Mouse (Mus musculus) embryonic facial prominence, embryonic 10.5 days (tissue): ENCODE measurements at regions not wholly inside any gene's neighbourhood (a gene's known extent, or its start where the extent isn't known, plus 50 kb on each side); places are given as distances from the start of the nearest gene placed in this dataset.
"Not testable (repeated sequence)": the region's sequence is repeated elsewhere in the genome, so short reads cannot be mapped to it uniquely, and the experiment has no call there.

Source experiments
- DNase-seq: peaks from one replicate; pipeline ENCODE4 v3.0.0-alpha.2; 2017; ENCODE audit warnings: low spot score
- H3K27ac ChIP-seq: fragments of 300-500 bp; sonication (generic); replicated peaks from 2 replicates; pipeline ENCODE4 v1.5.1; 2016; ENCODE audit warnings: mild to moderate bottlenecking
- H3K27me3 ChIP-seq: fragments of 300-500 bp; sonication (generic); replicated peaks from 2 replicates; pipeline ENCODE4 v1.6.1; 2016; ENCODE audit warnings: low read depth, mild to moderate bottlenecking; ENCODE audit not compliant: poor library complexity, severe bottlenecking
- H3K36me3 ChIP-seq: fragments of 300-500 bp; sonication (generic); replicated peaks from 2 replicates; pipeline ENCODE4 v1.6.1; 2016; ENCODE audit warnings: mild to moderate bottlenecking, moderate library complexity
- H3K4me1 ChIP-seq: fragments of 300-500 bp; sonication (generic); 2 replicates; pipeline ENCODE4 v1.6.1; 2016
- H3K4me3 ChIP-seq: fragments of 300-500 bp; sonication (generic); 2 replicates; pipeline ENCODE4 v1.5.1; 2016; ENCODE audit warnings: mild to moderate bottlenecking, moderate library complexity
- H3K9me3 ChIP-seq: fragments of 300-500 bp; sonication (generic); 2 replicates; pipeline ENCODE4 v1.6.1; 2016; ENCODE audit warnings: mild to moderate bottlenecking
- whole genome bisulfite sequencing: fragments of 180-500 bp; shearing (Covaris S2); methylation state at CpG from one replicate; pipeline ENCODE4 v1.1.7; 2016; 5-methylcytosine and 5-hydroxymethylcytosine counted together

- Histone ChIP-seq H3K4me3 (peak overlapping the region; percentile 40), H3K9me3 (no peaks in the 10 kb centered on the region), H3K4me1 (peaks cover 21% of the 10 kb centered on the region), H3K27me3 (peaks cover 35% of the 10 kb centered on the region), H3K27ac (no peak overlapping the region), H3K36me3 (no peaks in the 10 kb centered on the region)
- under 1% methylated on average over 17 of the region's 17 CpGs for WGBS
- peak; percentile 32 for DNase-seq
These were observed 294.0 kb downstream of the Ajap1 start for GRCm38 (mm10) chr4:153188504-153189031.

GRCm38 (mm10) chr4:153187959-153188503 lies 294.6 kb downstream of the Ajap1 start:
- Histone ChIP-seq H3K36me3 (no peaks in the 10 kb centered on the region), H3K4me1 (peaks cover 21% of the 10 kb centered on the region), H3K4me3 (peak overlapping the region; percentile 40), H3K9me3 (no peaks in the 10 kb centered on the region), H3K27ac (no peak overlapping the region), H3K27me3 (peaks cover 35% of the 10 kb centered on the region)
- 0% methylated on average over 6 of the region's 6 CpGs for WGBS
- DNase-seq = no peak

GRCm38 (mm10) chr4:153177496-153177895 lies 305.1 kb downstream of the Ajap1 start:
- H3K4me3 ChIP-seq = no peak overlapping the region
- H3K27ac ChIP-seq = no peak overlapping the region
- 92% methylated on average over 9 of the region's 9 CpGs for WGBS
- peaks cover 12% of the 10 kb centered on the region; the same call in 1 of the 2 replicates for H3K9me3 ChIP-seq
- no peaks in the 10 kb centered on the region for H3K27me3 ChIP-seq
- H3K4me1 ChIP-seq = peaks cover 4% of the 10 kb centered on the region
- DNase-seq = no peak
- H3K36me3 ChIP-seq = no peaks in the 10 kb centered on the region

GRCm38 (mm10) chr4:153175660-153176059 lies 307.0 kb downstream of the Ajap1 start:
- H3K27me3 ChIP-seq = no peaks in the 10 kb centered on the region
- H3K4me3 ChIP-seq = no peak overlapping the region
- no peak overlapping the region for H3K27ac ChIP-seq
- peaks cover 12% of the 10 kb centered on the region; the same call in 1 of the 2 replicates for H3K9me3 ChIP-seq
- no peaks in the 10 kb centered on the region for H3K36me3 ChIP-seq
- peak; percentile 86 for DNase-seq
- peaks cover 4% of the 10 kb centered on the region for H3K4me1 ChIP-seq
- 6% methylated on average over 12 of the region's 12 CpGs for WGBS

- Histone ChIP-seq H3K27me3 (no peaks in the 10 kb centered on the region), H3K9me3 (peaks cover 12% of the 10 kb centered on the region; the same call in 1 of the 2 replicates), H3K4me1 (peaks cover 4% of the 10 kb centered on the region), H3K27ac (no peak overlapping the region), H3K4me3 (no peak overlapping the region), H3K36me3 (no peaks in the 10 kb centered on the region)
- no peak for DNase-seq
- 89% methylated on average over 15 of the region's 15 CpGs for WGBS
These were observed 307.5 kb downstream of the Ajap1 start for GRCm38 (mm10) chr4:153175077-153175476.

GRCm38 (mm10) chr4:153169991-153170390 lies 312.6 kb downstream of the Ajap1 start:
- Histone ChIP-seq H3K36me3 (no peaks in the 10 kb centered on the region), H3K27me3 (no peaks in the 10 kb centered on the region), H3K9me3 (peaks cover 12% of the 10 kb centered on the region; the same call in 1 of the 2 replicates), H3K4me1 (no peaks in the 10 kb centered on the region), H3K4me3 (no peak overlapping the region), H3K27ac (no peak overlapping the region)
- WGBS = 83% methylated on average over 9 of the region's 9 CpGs
- no peak for DNase-seq

GRCm38 (mm10) chr4:153164810-153165209 lies 317.8 kb downstream of the Ajap1 start:
- Histone ChIP-seq H3K27me3 (no peaks in the 10 kb centered on the region), H3K4me1 (peaks cover 3% of the 10 kb centered on the region; the same call in 1 of the 2 replicates), H3K36me3 (no peaks in the 10 kb centered on the region), H3K9me3 (0 out of 2 replicates have a peak, but pooled peaks cover 4% of the 10 kb centered on the region), H3K4me3 (no peak overlapping the region), H3K27ac (no peak overlapping the region)
- WGBS = 89% methylated on average over 10 of the region's 10 CpGs
- DNase-seq = no peak

GRCm38 (mm10) chr4:153160115-153160514 lies 322.5 kb downstream of the Ajap1 start:
- Histone ChIP-seq H3K4me3 (no peak overlapping the region), H3K27ac (no peak overlapping the region), H3K9me3 (peaks cover 9% of the 10 kb centered on the region; the same call in 1 of the 2 replicates), H3K4me1 (peaks cover 3% of the 10 kb centered on the region; the same call in 1 of the 2 replicates), H3K27me3 (no peaks in the 10 kb centered on the region), H3K36me3 (no peaks in the 10 kb centered on the region)
- 87% methylated on average over 3 of the region's 3 CpGs for WGBS
- no peak for DNase-seq

GRCm38 (mm10) chr4:153157572-153157971 lies 325.0 kb downstream of the Ajap1 start:
- 89% methylated on average over 3 of the region's 3 CpGs for WGBS
- no peak for DNase-seq
- H3K36me3 ChIP-seq = no peaks in the 10 kb centered on the region

GRCm38 (mm10) chr4:153152923-153153322 lies 329.7 kb downstream of the Ajap1 start:
- not testable (repeated sequence) for H3K4me3 ChIP-seq, H3K4me1 ChIP-seq, H3K36me3 ChIP-seq, H3K27ac ChIP-seq, H3K9me3 ChIP-seq, H3K27me3 ChIP-seq, DNase-seq

More at GRCm38 (mm10) chr4:153157572-153157971, 325.0 kb downstream of the Ajap1 start:
- Histone ChIP-seq H3K27ac (no peak overlapping the region), H3K4me1 (peaks cover 3% of the 10 kb centered on the region; the same call in 1 of the 2 replicates), H3K9me3 (peaks cover 7% of the 10 kb centered on the region; the same call in 1 of the 2 replicates), H3K4me3 (no peak overlapping the region), H3K27me3 (no peaks in the 10 kb centered on the region)

- DNase-seq = no peak
- Histone ChIP-seq H3K27ac (no peak overlapping the region), H3K4me1 (no peaks in the 10 kb centered on the region), H3K27me3 (no peaks in the 10 kb centered on the region), H3K36me3 (no peaks in the 10 kb centered on the region), H3K4me3 (no peak overlapping the region), H3K9me3 (peaks cover 4% of the 10 kb centered on the region; the same call in 1 of the 2 replicates)
- 87% methylated on average over 13 of the region's 13 CpGs for whole genome bisulfite sequencing
These were observed 349.5 kb downstream of the Ajap1 start for GRCm38 (mm10) chr4:153133147-153133546.

GRCm38 (mm10) chr4:153129345-153129744 lies 353.3 kb downstream of the Ajap1 start:
- no peaks in the 10 kb centered on the region for H3K27me3 ChIP-seq
- no peaks in the 10 kb centered on the region for H3K36me3 ChIP-seq
- DNase-seq = no peak
- H3K4me1 ChIP-seq = no peaks in the 10 kb centered on the region
- H3K9me3 ChIP-seq = peaks cover 4% of the 10 kb centered on the region; the same call in 1 of the 2 replicates
- H3K27ac ChIP-seq = no peak overlapping the region
- H3K4me3 ChIP-seq = no peak overlapping the region
- WGBS = 87% methylated on average over 2 of the region's 2 CpGs

GRCm38 (mm10) chr4:153128162-153128561 lies 354.4 kb downstream of the Ajap1 start:
- no peaks in the 10 kb centered on the region for H3K4me1 ChIP-seq
- no peak overlapping the region for H3K4me3 ChIP-seq
- H3K36me3 ChIP-seq = no peaks in the 10 kb centered on the region
- H3K27ac ChIP-seq = no peak overlapping the region
- H3K9me3 ChIP-seq = peaks cover 2% of the 10 kb centered on the region; the same call in 1 of the 2 replicates
- no peak for DNase-seq
- no peaks in the 10 kb centered on the region for H3K27me3 ChIP-seq
- 95% methylated on average over 12 of the region's 12 CpGs for WGBS
